Mouse (Mus musculus): ENCODE results near the gene Ppa1. TPM values are rescaled to one million over a fixed set of nuclear protein-coding genes. Genes with fewer than 3 reads are reported as not detected.
"Not testable (repeated sequence)": the region's sequence is repeated elsewhere in the genome, so short reads cannot be mapped to it uniquely, and the experiment has no call there.

Ppa1 gene
- total RNA-seq (2021): 10 to 100 TPM; 81.8 to 82.3 TPM
- long read RNA-seq, experiment 1, transcript Ppa1-201 (11 exons, 1,364 nt): major isoform, 52 of 60 reads
- long read RNA-seq, experiment 1, partial matches to known transcripts: 8 of 60 reads
- long read RNA-seq, experiment 1, other reads (novel, unspliced or antisense): 0 of 60 reads
- long read RNA-seq, experiment 2, transcript Ppa1-201 (11 exons, 1,364 nt): major isoform, 41 of 51 reads
- long read RNA-seq, experiment 2, partial matches to known transcripts: 10 of 51 reads
- long read RNA-seq, experiment 2, other reads (novel, unspliced or antisense): 0 of 51 reads

DNA sequence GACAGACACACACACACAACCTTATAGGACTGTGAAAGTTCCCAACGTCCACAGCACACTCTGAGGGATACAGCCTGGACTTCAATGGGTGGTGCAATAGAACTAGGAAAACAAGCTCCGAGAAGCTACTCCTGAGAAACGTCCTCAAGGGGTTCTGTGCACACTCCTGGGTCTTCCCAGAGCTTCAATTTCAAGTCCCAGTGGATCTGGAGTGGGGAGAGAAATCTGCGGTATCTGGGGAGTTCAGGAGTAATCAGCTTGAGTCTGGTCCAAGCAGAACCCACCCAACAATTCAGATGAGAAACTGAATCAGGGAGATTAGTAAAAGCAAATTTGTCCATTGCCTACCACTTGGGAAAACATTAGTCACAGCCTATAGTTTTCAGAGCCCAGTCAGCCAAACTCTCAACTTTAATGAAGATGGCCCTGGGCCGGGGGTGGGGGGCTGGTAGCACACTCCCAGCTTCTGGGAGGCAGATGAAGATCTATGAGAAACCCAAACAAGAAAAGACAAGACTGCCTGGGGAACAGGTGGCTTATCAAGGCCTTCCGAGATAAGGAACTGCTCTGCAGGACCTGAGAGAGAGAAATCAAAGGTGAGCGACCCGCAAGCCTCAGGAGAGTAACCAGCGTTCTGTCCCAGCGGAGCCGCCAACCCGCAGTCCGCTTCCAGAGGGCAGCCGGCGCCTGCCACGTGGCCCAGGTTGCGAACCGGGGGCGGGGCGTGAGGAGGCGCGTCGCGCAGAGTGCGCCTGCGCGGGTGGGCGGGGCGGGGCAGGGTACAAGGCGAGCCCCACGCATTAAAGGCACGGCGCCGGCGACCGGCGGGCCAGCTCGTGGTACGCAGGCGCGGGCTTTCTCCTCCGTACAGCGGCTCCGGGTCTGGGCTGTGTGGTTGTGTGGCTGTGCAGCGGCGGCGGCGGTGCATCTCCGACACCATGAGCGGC lies at the start of gene Ppa1:
Gene Ppa1 (plus strand): TSS at position 763 of the 947 bp plus-strand sequence.
- peak; percentile 88 to 92 for DNase-seq

DNA sequence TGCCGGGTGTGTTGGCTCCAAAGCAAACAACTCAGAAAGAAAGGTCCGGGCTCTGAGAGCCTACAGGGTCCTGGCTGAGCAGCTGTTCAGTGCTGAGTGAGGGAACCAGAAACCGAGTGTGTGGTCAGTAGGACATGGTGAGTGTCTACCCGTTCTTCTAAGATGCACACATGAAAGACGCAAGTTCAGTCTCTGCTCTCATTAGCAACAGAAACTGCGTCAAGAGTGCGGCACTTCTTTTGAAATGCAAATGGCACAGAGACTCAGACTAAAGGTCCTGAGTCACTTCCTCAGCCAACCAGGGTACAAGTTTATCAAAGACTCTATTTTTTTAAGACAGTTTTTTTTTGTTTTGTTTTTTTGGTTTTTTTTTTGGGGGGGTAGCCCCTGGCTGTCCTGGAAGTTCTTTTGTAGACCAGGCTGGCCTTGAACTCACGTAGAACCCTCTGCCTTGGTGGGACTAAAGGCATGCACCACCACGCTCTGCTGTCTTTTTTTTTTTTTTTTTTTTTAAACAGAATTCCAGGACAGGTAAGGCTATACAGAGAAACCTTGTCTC lies 48.7 kb upstream of the Ppa1 start:
- no peak for DNase-seq

DNA sequence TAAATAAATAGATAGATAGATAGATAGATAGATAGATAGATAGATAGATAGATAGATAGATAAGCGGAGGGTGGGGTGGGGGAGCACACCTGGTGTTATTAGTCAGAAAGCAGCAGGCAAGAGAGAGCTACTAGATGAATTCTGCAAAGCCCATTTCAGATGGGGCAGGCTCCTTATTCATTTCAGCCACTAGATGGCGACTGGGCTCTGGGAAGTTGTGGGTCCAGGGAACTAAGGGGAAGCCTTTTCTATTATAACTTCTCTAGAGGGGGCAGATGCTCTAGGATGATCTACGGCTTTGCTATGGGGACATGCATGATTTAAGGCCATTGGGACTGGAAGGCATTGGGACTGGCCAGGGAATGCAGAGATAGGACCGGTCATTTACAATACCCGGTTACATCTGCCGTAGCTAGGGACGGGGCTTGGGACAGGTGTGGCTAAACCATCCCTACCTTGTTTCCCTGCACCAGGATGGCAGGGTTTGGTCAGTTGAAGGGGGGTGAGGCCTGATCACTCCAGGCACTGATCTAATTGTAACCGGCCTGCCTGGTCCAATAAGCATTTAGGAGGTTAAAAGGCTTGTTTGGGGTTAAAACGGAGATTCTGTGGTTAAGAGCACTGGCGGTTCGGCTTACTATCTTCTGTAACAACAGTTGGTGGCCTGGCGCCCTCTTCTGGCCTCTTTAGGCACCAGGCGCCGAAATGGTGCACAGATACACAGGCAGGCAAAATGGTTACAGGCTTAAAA lies 45.9 kb upstream of the Ppa1 start:
- DNase-seq: peak; percentile 35 to 71

DNA sequence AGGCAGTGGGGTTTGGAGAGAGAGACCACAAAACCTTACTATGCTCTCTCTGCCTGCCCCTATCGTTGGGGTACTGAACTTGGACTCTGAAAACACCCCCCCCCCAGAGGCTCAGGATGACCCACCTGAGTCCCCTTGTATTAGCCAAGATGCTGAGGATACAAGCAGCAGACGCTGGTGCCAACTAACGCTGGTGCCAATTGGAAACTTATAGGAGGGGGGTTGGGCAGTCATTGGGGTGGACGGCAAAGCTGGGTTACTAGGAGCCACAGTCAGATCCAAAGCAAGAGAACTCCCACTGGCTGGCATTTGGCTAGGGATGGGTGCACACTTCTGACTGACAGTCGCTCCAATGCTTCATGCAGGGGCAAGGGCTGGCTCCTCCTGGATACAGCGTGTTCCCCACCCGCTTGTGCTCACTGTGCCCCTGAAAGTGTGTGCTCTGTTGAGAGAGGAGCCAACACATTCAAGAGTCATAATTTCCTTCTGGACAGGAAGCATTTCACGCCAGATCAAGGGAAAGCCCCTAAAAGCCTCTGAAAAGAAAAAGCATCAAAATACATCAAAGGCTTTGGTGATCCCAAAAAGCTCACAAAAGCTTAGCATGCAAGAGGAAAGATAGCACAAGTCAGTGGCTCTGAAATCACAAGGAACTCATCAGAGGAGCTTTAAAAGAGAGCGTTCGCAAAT lies 43.8 kb upstream of the Ppa1 start:
- DNase-seq: no peak

DNA sequence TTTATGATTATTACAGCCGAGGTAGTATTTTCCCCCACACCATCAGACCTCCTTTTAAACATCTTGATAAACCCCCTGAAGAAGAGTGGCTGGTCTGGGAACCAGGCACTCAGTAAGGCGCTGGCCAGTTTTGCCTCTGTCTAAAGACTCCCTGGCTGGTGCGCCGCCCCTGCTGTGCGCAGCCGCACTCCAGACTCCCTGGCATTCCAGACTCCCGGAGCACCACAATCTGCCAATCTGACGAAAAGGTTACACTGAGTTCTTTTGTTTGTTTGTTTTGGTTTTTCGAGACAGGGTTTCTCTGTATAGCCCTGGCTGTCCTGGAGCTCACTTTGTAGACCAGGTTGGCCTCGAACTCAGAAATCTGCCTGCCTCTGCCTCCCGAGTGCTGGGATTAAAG lies 43.0 kb upstream of the Ppa1 start:
- DNase-seq: not testable (repeated sequence)

DNA sequence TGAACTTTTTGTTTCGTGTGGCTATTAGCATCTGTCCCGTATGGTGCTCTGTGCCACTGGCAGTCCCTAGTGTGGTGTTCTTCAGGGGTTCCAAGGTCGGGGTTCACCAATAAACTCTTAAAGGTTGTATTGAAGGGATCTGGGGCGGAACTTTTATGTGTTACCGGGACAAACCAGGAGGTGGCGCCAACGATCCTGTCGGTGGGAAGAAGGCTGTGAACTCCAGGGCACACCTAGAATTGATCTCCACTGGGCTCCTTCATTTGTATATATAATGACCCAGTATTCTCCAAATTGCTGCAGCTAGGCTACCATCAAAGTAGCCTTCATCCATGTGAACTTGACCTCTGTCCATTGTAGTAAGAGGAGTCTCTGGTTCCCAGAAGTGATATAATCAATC lies 42.5 kb upstream of the Ppa1 start:
- peak; percentile 42 to 84 for DNase-seq

DNA sequence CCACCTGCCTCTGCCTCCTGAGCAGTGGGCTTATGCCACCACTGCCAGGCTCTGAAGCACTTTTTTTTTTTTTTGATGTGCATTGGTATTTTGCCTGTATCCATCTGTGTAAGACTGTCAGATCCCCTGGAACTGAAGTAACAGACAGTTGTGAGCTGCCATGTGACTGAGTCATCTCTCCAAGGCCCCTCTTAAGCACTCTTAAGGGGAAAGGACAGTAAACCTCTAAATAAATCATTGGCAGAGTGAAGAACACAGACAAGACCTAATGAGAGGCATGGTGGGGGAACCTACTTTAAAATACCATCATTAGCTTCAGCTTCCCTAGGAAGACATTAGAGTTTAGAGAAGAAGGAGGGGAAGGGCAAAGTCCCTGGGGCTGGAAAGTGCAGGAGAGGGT lies 40.1 kb upstream of the Ppa1 start:
- DNase-seq: no peak

DNA sequence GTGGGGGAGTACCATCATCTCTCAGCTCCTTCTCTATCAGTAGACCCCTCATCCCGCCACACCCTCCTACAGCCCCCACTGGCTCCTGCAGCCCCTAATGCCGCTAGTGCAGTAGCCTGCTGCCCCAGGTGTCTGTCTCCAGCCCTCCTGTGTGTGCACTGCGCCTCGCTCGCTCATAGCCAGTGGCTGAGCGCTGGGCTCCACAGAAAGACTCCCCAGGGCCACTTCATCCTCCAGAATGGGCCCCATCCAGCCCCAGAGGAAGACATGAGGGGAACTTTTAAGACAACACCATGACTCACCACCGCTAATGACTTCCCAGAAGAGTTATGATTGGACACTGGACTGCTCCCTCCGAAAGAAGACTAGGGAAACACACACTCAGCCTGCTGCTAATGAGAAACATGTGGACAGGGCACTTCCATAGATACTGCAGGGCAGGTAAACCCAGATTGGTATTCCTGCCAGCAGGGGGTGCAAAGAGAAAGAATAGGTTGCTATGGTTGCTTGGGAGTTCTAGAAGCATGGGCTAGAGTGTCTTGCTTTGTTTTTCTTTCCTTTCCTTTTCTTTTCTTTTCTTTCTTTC lies 37.6 kb upstream of the Ppa1 start:
- peak; percentile 17 to 58 for DNase-seq

DNA sequence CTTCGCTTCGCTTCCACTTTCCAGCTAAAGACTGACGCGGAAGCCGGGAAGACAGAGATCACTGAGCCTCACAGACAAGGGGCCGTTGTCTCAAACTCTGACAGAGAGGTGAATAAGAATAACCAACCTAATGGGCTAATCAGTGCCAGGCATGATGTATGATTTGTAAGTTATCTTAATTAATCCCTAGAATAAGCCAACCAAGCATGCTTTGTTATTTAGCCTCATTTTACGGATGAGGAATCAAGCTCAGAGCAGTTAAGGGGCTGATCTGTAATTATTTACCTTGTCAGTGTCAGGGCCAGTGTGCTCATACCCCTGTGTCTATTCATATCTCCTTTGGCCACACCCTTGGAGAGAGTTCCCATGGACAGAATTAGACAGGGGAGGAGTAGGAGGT lies 34.0 kb upstream of the Ppa1 start:
- no peak for DNase-seq

DNA sequence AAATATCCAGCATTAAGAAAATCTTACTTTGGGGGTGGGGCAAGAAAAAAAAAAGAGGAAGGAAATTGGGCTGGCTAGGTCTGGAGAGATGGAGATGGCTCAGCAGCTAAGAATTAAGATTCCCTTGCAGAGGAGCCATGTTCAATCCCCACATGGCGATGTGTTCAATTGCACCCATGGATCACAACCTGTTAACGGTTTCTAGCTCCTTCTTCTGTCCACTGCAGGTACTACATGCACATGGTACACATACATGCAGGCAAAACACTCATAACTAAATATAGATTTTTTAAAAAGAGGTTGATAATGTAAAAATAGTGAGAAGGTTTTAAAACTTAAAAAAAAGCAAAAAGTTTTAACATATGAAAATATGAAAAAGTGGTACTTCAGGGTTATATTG lies 29.8 kb upstream of the Ppa1 start:
- no peak for DNase-seq

DNA sequence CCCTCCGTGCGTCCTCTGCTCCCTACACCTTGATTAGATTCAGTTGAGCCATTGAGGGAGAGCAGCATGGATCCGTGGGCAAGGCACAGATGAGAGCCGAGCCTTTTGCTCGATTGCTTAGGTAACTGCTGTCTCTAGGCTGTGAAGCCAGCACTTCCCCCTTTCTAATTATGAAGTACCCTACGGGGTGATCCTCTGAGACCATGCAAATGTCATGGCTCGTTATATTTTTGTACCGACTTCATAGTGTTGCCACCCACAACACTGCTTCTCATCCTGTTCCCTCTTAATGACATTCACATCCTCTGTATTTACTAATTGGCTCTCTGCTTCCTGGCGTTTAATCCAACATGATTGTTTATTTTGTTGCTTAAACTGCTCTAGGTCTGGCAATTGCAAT lies 26.7 kb upstream of the Ppa1 start:
- DNase-seq: no peak

DNA sequence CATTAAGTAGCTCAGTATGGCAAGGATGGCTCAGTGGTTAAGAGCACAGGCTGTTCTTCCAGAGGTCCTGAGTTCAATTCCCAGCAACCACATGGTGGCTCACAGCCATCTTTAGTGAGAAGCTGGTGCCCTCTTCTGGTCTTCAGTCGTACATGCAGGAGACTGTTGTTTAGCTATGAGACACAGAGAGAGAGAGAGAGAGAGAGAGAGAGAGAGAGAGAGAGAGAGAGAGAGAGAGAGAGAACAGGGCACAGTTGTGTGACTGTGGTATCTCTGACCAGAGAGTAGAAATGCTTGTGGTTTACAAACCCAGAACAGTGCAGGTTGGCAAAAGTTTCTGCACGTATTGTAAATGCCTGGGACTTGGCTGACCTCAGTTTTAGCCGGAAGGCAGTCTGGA lies 24.5 kb upstream of the Ppa1 start:
- not testable (repeated sequence) for DNase-seq

DNA sequence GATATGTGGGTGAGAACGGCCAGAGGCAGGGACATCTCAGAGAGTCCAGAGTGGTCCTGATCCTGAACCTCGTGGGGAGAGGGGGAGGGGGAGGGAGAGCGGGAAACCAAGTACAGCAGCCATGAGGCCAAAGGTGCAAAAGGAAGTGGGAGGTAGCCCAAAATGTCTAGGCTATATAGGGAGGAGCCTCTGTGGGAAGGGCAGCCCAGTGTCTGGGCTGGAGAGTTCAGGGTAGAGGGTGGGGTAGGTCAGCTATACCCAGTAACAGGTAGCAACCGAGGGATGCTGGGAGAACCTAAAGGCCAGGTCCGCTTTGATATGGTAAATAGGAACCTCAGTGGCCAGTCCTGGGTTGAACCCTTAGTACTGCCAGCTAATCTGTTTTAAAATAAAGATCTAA lies 23.6 kb upstream of the Ppa1 start:
- DNase-seq: no peak

DNA sequence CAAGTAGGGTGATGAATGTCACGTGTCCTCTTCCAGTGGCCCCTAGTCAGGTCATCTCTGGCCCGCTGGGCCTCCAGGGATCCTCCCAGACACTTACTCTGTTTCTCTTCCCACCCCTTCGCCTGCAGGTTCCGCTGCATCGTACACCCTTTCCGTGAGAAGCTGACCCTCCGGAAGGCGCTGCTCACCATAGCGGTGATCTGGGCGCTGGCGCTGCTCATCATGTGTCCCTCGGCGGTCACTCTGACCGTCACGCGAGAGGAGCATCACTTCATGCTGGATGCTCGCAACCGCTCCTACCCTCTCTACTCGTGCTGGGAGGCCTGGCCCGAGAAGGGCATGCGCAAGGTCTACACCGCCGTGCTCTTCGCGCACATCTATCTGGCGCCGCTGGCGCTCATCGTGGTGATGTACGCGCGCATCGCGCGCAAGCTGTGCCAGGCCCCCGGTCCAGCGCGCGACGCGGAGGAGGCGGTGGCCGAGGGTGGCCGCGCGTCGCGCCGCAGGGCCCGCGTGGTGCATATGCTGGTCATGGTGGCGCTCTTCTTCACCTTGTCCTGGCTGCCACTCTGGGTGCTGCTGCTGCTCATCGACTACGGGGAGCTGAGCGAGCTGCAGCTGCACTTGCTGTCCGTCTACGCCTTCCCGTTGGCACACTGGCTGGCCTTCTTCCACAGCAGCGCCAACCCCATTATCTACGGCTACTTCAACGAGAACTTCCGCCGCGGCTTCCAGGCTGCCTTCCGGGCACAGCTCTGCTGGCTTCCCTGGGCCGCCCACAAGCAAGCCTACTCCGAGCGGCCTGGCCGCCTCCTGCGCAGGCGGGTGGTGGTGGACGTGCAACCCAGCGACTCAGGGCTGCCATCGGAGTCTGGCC lies 22.7 kb upstream of the Ppa1 start:
- peak; percentile 14 to 28 for DNase-seq

DNA sequence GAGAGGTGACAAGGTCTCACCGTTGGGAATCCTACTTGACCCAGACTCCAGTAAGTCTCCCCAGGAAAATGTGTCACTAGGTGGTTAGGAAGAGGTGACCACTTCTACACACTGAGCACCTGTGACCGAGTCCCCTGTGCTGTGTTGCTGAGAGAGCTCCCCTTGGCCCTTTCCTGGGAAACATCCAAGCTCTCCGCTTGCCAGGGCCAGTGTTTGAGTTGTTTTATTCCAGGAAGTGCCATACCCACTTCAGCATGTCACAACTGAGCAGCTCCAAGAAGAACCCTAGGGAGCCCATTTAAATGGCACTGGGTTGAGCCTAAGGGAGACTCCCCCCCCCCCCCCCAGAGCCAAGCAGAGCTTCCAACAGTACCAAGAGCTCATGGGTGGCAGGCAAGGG lies 21.8 kb upstream of the Ppa1 start:
- peak; percentile 22 to 32 for DNase-seq

DNA sequence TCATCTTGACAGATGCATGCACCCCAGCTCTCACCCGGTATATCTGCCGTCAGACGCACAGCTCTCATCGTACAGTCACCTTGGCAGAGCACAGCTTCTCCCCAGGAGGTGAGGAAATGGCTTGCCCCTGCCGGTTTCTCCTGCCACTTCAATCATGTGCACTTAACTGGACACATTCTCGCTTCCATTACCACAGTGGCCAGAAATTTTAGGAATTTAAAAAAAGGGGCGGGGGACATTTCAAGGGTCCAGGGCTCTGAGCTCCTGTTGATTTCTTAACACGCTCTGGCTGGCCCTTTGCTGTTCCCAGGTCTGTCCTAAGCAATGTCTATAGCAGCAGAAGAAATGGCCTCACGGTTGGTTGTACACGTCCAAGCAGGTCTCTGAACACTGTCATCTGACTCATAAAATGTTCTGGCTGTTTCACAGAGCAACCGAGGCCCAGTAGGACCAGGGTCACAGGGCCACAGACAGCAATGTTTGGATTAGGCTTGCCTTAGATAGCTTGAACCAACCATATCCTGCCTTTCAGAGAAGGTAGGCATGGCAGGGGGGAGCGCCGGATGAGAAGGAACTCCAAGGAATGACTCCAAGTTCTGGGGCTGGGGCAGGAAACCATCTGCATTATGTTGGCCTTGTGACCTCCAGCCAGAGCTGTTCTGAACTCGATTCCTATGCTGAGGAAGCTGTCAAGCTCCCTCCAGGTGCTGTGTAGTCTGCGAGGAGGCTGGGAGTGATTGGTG lies 21.0 kb upstream of the Ppa1 start:
- no peak for DNase-seq

DNA sequence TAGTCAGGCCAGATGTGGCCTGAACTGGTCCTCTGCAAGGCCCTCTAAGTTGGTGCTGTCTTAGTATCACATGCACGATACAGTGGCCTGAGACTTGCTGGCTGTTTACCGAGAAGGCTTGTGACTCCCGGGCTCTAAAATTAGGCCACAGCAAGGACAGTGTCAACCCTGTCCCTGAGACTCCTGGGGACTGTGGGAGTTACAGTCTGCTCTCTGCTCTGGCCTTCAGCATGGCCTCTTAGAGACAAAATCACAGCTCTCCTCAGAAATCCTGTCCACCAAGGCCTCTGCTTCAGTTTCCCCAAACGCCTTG lies 20.5 kb upstream of the Ppa1 start:
- DNase-seq: peak; percentile 78 to 84

DNA sequence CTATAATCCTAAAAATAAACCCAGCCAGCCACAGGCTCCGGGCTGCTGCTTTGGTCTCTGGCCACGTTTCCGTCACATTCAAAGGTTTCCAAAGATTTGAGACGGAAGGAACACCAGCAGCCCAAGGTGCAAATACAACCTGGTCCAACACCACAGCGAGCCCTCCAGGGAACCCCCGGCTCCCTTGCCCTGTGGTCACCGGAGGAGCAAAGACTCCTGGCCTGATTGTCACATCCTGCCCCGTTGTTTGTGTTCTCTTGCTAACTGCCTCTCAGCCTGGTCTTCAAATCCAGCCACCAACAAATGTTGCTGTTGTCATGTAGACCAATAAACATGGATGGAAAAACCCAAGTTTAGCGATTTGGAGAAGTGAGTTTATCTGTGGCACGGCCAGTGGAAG lies 15.9 kb upstream of the Ppa1 start:
- no peak for DNase-seq

DNA sequence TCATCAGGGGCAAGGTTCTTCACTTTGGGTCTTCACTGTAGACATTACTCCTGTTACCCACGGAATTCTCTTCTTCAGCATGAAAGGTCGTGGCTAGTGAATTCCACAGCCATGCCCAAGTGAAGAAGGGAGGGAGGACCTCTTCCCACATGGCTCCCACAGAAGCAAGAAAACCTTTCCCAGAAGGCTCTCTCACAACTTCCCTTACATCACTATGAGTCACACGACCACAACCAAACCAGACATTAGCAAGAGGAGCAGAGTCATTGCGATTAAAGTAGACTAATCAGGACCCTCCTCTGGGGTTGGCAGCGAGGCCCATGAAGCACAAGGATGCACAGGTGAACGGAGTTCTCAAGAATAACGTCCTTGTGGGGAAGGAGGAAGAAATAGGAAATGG lies 11.3 kb upstream of the Ppa1 start:
- no peak for DNase-seq

DNA sequence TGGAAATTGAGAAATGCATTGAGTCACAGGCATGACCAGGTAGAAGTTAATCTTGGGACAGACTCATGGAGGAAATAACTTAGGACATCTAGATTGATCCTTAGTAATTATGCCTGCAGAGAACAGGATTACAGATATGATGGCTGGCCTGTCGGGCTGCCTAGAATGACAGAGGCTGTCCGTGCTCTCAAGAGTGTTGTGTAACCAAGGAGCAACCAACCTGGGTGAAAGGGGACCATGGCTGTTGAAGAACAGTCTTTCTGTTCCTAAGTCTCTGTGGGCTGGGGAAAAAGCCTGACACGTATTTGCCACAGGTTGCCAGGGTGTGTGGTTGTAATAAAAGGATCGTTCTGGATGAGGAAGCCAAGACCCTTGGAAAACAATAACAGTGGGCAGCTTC lies 8.0 kb upstream of the Ppa1 start:
- DNase-seq: no peak

All from heart, adult 18-20 months (tissue).